Mouse (Mus musculus) myocyte (in vitro differentiated cells): Measurements from ENCODE around the gene Gm7029.

Experiments
- CEBPB ChIP-seq: IDR thresholded peaks from 2 replicates; pipeline ENCODE4 v1.6.1; 2011; ENCODE audit warnings: mild to moderate bottlenecking, moderate library complexity; ENCODE audit not compliant: poor library complexity, insufficient read depth, severe bottlenecking
- E2F4 ChIP-seq: IDR thresholded peaks from one replicate; pipeline ENCODE4 v1.6.1; 2011; ENCODE audit warnings: mild to moderate bottlenecking, control low read depth, moderate library complexity; ENCODE audit not compliant: insufficient read depth
- MAX ChIP-seq: IDR thresholded peaks from one replicate; pipeline ENCODE4 v1.6.1; 2011; ENCODE audit warnings: low read depth, mild to moderate bottlenecking, control low read depth
- MYOG ChIP-seq, 3 experiments: IDR thresholded peaks; one replicate each; pipeline ENCODE4 v1.6.1; 2011; ENCODE audit warnings: control low read depth in 2 of 3, low read depth in 2 of 3, mild to moderate bottlenecking in 2 of 3; ENCODE audit not compliant: insufficient read length in 2 of 3, control insufficient read depth in 1 of 3, insufficient read depth in 1 of 3
- POLR2A ChIP-seq: IDR thresholded peaks from one replicate; pipeline ENCODE4 v1.6.1; 2011; ENCODE audit warnings: low read depth, mild to moderate bottlenecking, control low read depth, moderate library complexity; ENCODE audit not compliant: insufficient read length
- POLR2AphosphoS2 ChIP-seq: IDR thresholded peaks from one replicate; pipeline ENCODE4 v1.6.1; 2011; ENCODE audit warnings: low read depth, control low read depth; ENCODE audit not compliant: insufficient read length
- SRF ChIP-seq: IDR thresholded peaks from one replicate; pipeline ENCODE4 v1.6.1; 2011; ENCODE audit warnings: low read depth; ENCODE audit not compliant: control insufficient read depth, insufficient read length
- TCF12 ChIP-seq: IDR thresholded peaks from one replicate; pipeline ENCODE4 v1.6.1; 2011; ENCODE audit warnings: mild to moderate bottlenecking, control low read depth; ENCODE audit not compliant: poor library complexity, insufficient read depth, severe bottlenecking
- TCF3 ChIP-seq: IDR thresholded peaks from one replicate; pipeline ENCODE4 v1.6.1; 2011; ENCODE audit warnings: low read depth, control low read depth; ENCODE audit not compliant: insufficient read length
- USF1 ChIP-seq: IDR thresholded peaks from one replicate; pipeline ENCODE4 v1.6.1; 2011; ENCODE audit warnings: low read depth, mild to moderate bottlenecking, control low read depth, moderate library complexity

DNA sequence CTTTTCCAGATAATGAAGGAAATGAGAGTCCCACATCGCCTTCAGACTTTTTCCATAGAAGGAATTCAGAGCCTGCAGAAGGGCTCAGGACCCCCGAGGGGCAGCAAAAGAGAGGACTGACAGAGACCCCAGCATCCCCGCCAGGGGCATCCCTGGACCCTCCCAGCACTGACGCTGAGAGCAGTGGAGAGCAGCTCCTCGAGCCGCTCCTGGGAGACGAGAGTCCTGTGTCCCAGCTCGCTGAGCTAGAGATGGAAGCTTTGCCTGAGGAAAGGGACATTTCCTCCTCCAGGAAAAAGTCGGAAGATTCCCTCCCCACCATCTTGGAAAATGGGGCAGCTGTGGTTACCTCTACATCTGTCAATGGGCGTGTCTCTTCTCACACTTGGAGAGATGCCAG is 39.6 kb downstream of the Gm7029 start:
- TF ChIP-seq POLR2A = no peak
- no peak for TF ChIP-seq USF1
- no peak for TF ChIP-seq MYOG (IDR thresholded peaks at IDR 0.05; ENCODE audit: control insufficient read depth in 1 of 3, insufficient read depth in 1 of 3, insufficient read length in 2 of 3, low read depth in 2 of 3)
- no peak for TF ChIP-seq POLR2AphosphoS2
- TF ChIP-seq TCF3 = no peak
- TF ChIP-seq TCF12 = no peak
- no peak for TF ChIP-seq SRF
- no peak for TF ChIP-seq E2F4
- no peak for TF ChIP-seq MAX
- TF ChIP-seq CEBPB = no peak
